Mouse (Mus musculus): ENCODE measurements around the gene Anapc15-ps. TPM values are rescaled to one million over a fixed set of nuclear protein-coding genes. Genes with fewer than 3 reads are reported as not detected.

Gene Anapc15-ps
- polyA plus RNA-seq, 1 experiment from 2014 or later: 0.95 TPM

DNA sequence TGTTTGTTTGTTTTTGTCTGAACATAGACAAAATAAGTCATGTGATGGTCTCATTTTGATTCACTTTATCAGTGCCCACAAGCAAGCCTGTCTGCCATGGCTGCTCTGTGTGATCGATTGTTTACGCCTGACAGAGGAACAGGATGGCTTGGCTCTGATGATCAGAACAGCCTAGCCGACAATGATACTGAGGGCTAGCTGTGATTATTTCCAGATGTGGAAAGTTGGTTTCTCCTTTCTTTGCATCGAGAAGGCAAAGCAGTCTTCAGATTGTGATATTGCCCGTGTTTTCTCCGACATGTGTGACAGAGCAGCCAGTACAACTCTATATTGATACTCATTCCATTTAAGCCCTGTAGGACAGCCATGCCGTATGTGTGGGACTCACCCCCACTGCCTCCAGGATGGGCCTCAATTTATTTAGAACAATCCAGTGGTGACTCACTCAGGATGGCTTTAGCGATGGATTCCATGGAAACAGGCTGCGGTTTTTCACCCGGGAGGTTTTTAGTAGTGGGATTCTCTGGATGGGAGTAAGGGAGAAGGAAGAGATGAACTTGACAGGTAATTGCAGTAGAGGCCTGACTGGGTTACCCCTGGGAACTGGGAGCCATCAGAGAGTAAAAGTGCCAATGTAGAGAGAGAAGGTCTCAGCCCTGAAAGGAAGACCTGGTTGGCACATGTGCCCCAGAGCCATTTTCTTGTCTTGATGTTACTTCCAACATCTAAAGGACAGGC, 36.1 kb upstream of the Anapc15-ps start:
- no peak overlapping the region for H3K27ac ChIP-seq (ENCODE audit: low read depth, low read length)
- no peak overlapping the region for H3K4me3 ChIP-seq (ENCODE audit: low read length)
- H3K9ac ChIP-seq (ENCODE audit: low read depth, low read length): no peak overlapping the region
- H3K9me3 ChIP-seq (ENCODE audit: control insufficient read depth, low read length): no peaks in the 10 kb centered on the region
- no peak overlapping the region for H3K4me2 ChIP-seq (ENCODE audit: low read length)
- no peaks in the 10 kb centered on the region for H3K4me1 ChIP-seq (ENCODE audit: control insufficient read depth, insufficient read depth, low read depth, low read length)
- no peaks in the 10 kb centered on the region for H3K27me3 ChIP-seq (replicated peaks; ENCODE audit: control insufficient read depth, insufficient read depth, low read length)
- no peak for ATAC-seq
- 81% methylated on average over 10 of the region's 10 CpGs for WGBS
- no peaks in the 10 kb centered on the region for H3K36me3 ChIP-seq (ENCODE audit: control insufficient read depth, insufficient read depth, low read length)

DNA sequence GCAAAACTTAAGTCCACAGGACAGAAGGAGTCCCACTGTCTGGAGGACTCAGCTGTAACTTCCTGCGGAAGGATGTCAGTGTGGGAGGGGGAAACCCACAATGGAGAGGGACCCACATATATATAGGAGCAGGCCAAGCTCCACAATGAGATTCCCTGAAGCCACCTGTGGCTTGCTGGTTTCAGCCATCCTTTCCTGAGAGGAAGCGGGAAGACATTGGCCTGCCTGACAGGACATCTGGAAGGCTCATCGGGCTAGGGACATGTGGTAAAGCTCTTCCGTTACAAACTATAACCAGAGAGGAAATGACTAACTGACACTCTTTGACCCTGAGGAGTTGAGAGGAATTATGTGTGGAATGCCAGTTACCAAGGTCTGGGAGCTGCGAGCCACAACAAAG, 34.8 kb upstream of the Anapc15-ps start:
- Histone ChIP-seq H3K9ac (ENCODE audit: low read depth, low read length) (no peak overlapping the region), H3K27ac (ENCODE audit: low read depth, low read length) (no peak overlapping the region), H3K4me1 (ENCODE audit: control insufficient read depth, insufficient read depth, low read depth, low read length) (no peaks in the 10 kb centered on the region), H3K36me3 (ENCODE audit: control insufficient read depth, insufficient read depth, low read length) (no peaks in the 10 kb centered on the region), H3K27me3 (replicated peaks; ENCODE audit: control insufficient read depth, insufficient read depth, low read length) (no peaks in the 10 kb centered on the region), H3K4me3 (ENCODE audit: low read length) (no peak overlapping the region), H3K9me3 (ENCODE audit: control insufficient read depth, low read length) (no peaks in the 10 kb centered on the region), H3K4me2 (ENCODE audit: low read length) (no peak overlapping the region)
- 76% methylated on average over 5 of the region's 5 CpGs for WGBS
- ATAC-seq: no peak

DNA sequence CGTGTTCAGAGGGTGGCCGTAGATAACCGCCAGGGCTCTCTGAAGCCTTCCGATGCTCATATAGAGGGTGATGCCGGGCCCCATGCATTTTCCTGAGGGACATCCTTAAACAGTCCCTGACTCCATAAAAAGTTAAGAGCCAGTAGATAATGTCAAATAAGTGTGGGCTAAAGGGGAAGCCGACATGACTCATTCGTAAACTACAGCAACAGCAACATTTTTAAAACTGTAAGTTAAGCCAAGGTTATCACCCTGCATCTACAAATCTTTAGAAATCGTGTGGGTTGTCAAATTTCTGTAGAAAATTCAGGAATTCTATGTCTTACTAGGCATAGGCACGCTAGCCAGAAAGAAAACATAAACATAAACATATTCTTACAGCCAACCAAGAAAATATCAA, 33.6 kb upstream of the Anapc15-ps start:
- H3K9me3 ChIP-seq (ENCODE audit: control insufficient read depth, low read length): no peaks in the 10 kb centered on the region
- H3K4me3 ChIP-seq (ENCODE audit: low read length): no peak overlapping the region
- WGBS: 91% methylated on average over 9 of the region's 9 CpGs
- H3K36me3 ChIP-seq (ENCODE audit: control insufficient read depth, insufficient read depth, low read length): no peaks in the 10 kb centered on the region
- no peak overlapping the region for H3K4me2 ChIP-seq (ENCODE audit: low read length)
- H3K27ac ChIP-seq (ENCODE audit: low read depth, low read length): no peak overlapping the region
- H3K9ac ChIP-seq (ENCODE audit: low read depth, low read length): no peak overlapping the region
- H3K27me3 ChIP-seq (replicated peaks; ENCODE audit: control insufficient read depth, insufficient read depth, low read length): no peaks in the 10 kb centered on the region
- no peaks in the 10 kb centered on the region for H3K4me1 ChIP-seq (ENCODE audit: control insufficient read depth, insufficient read depth, low read depth, low read length)
- no peak for ATAC-seq

DNA sequence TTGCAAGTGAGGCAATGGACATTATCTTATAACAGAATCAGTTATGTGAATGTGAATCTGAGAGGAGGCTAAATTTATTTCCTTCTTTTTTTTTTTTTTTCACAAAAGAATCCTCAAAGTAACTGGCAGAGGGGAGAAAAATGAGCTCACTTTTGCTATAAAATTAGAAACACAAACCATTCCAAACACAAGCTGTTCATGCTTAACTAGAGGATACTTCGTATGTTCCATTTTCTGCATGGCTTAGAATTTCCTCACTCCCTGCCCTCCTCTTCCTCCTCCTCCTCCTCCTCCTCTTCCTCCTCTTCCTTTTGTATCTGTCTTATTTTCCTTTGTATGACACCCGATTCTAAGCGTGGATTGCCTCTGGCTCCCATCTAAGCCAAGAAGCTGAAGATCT, 32.5 kb upstream of the Anapc15-ps start:
- WGBS: 89% methylated on average over 3 of the region's 3 CpGs
- Histone ChIP-seq H3K9ac (ENCODE audit: low read depth, low read length) (no peak overlapping the region), H3K4me1 (ENCODE audit: control insufficient read depth, insufficient read depth, low read depth, low read length) (no peaks in the 10 kb centered on the region), H3K4me2 (ENCODE audit: low read length) (no peak overlapping the region), H3K36me3 (ENCODE audit: control insufficient read depth, insufficient read depth, low read length) (no peaks in the 10 kb centered on the region), H3K27ac (ENCODE audit: low read depth, low read length) (no peak overlapping the region), H3K9me3 (ENCODE audit: control insufficient read depth, low read length) (no peaks in the 10 kb centered on the region), H3K4me3 (ENCODE audit: low read length) (no peak overlapping the region), H3K27me3 (replicated peaks; ENCODE audit: control insufficient read depth, insufficient read depth, low read length) (no peaks in the 10 kb centered on the region)
- no peak for ATAC-seq

DNA sequence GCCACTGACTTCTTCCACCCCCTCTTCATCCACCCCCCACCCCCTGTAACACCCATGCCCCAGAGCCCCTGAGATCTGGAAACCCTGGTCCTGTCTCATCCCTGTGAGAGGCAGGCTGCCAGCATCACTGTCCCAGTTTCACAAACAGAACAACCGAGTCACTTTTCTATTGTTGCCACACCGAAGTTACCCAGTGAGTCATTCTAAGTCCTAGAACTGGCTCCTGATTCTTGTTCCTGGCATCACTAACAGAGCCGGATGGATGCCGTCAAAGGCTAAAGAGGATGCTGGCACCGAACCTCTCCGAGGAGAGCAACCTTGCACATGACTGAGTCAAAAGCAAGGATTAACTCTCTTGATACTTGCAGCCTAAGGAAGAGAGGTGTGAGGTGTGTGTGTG, 31.6 kb upstream of the Anapc15-ps start:
- whole genome bisulfite sequencing: 87% methylated on average over 6 of the region's 6 CpGs

DNA sequence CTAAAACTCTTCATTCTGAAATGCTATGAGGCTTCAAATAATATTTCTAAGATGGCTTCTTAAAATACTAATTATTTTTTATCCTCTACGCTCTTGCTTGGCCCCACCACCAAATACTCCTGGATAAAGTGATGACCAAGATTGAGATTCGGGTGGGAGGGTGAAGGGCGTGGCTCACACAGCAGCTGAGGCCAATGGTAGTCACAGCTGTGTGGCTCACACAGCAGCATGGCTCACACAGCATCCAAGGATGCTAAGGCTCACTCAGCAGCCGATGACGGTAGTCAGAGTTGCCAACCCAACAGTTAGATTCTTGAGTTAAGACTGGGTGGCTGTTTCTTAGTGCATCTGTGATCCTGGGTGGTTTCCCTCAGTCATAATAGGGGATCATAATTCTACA, 30.5 kb upstream of the Anapc15-ps start:
- no peaks in the 10 kb centered on the region for H3K27me3 ChIP-seq (replicated peaks; ENCODE audit: control insufficient read depth, insufficient read depth, low read length)
- H3K4me2 ChIP-seq (ENCODE audit: low read length): no peak overlapping the region
- H3K4me3 ChIP-seq (ENCODE audit: low read length): no peak overlapping the region
- no peaks in the 10 kb centered on the region for H3K4me1 ChIP-seq (ENCODE audit: control insufficient read depth, insufficient read depth, low read depth, low read length)
- no peak for ATAC-seq
- H3K36me3 ChIP-seq (ENCODE audit: control insufficient read depth, insufficient read depth, low read length): no peaks in the 10 kb centered on the region
- H3K9ac ChIP-seq (ENCODE audit: low read depth, low read length): no peak overlapping the region
- no peak overlapping the region for H3K27ac ChIP-seq (ENCODE audit: low read depth, low read length)
- 91% methylated on average over 5 of the region's 5 CpGs for WGBS
- H3K9me3 ChIP-seq (ENCODE audit: control insufficient read depth, low read length): no peaks in the 10 kb centered on the region

More for the DNA sequence above, 31.6 kb upstream of the Anapc15-ps start:
- Histone ChIP-seq H3K27ac (ENCODE audit: low read depth, low read length) (no peak overlapping the region), H3K4me3 (ENCODE audit: low read length) (no peak overlapping the region), H3K9ac (ENCODE audit: low read depth, low read length) (no peak overlapping the region), H3K27me3 (replicated peaks; ENCODE audit: control insufficient read depth, insufficient read depth, low read length) (no peaks in the 10 kb centered on the region), H3K9me3 (ENCODE audit: control insufficient read depth, low read length) (no peaks in the 10 kb centered on the region), H3K4me2 (ENCODE audit: low read length) (no peak overlapping the region), H3K4me1 (ENCODE audit: control insufficient read depth, insufficient read depth, low read depth, low read length) (no peaks in the 10 kb centered on the region), H3K36me3 (ENCODE audit: control insufficient read depth, insufficient read depth, low read length) (no peaks in the 10 kb centered on the region)
- ATAC-seq: no peak

DNA sequence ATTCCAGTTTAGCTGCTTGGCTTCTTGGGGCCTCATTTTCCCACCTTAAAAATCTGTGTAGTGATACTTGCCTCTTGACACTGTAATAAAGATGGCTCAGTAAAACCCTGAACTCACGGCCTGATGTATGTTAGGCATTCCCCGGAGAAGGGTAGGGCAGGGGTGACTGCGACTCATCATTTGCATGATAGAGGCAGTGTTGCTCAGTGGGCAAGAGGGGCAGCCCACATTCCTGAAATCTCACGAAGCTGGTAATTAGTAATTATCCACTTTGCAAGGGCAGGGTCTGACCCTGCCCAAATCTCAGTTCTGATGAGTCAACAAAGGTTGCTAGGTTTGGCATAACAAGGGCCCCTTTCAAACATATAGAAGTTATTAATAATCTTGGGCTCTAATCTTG, 27.2 kb upstream of the Anapc15-ps start:
- Histone ChIP-seq H3K36me3 (ENCODE audit: control insufficient read depth, insufficient read depth, low read length) (no peaks in the 10 kb centered on the region), H3K27ac (ENCODE audit: low read depth, low read length) (no peak overlapping the region), H3K27me3 (replicated peaks; ENCODE audit: control insufficient read depth, insufficient read depth, low read length) (no peaks in the 10 kb centered on the region), H3K4me1 (ENCODE audit: control insufficient read depth, insufficient read depth, low read depth, low read length) (no peaks in the 10 kb centered on the region), H3K4me3 (ENCODE audit: low read length) (no peak overlapping the region), H3K9ac (ENCODE audit: low read depth, low read length) (no peak overlapping the region), H3K9me3 (ENCODE audit: control insufficient read depth, low read length) (no peaks in the 10 kb centered on the region), H3K4me2 (ENCODE audit: low read length) (no peak overlapping the region)
- ATAC-seq: no peak
- WGBS: 62% methylated on average over 4 of the region's 4 CpGs

DNA sequence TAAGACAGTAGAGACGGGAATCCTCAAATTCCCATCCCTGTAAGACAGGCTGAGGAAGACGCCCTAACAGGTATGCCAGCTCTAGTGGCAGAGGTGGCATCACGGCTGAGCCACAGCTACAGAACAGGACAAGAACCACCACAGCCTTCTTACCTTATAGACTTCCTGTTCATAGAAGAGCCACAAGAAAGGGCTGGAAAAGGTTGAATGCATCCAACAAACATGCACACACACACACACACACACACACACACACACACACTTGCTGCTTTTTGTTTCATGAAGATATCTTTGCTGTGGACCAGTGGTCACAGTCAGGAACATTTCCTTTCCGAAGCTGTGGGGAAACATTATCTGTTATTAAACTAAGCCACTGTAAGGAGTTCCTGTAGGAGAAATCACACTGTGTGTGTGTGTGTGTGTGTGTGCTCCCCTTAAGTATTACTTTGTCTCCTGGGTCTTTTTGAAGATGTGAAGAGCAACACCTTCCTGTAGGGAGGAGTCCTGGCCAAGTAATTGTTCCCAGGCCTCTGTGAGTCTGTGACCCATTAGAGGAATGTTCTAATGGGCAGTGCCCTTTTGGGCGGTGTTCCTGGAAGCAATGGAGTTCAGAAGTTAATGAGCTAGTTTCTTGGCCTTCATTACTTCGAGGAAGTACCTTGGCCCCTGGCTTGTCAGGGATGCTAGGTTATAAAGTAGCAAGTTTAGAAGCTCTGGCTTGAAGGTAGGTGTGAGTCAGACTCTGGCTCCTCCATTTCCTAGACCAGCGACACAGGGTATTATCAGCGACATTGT, 25.9 kb upstream of the Anapc15-ps start:
- Histone ChIP-seq H3K36me3 (ENCODE audit: control insufficient read depth, insufficient read depth, low read length) (no peaks in the 10 kb centered on the region), H3K4me2 (ENCODE audit: low read length) (no peak overlapping the region)
- 92% methylated on average over 8 of the region's 8 CpGs for WGBS

DNA sequence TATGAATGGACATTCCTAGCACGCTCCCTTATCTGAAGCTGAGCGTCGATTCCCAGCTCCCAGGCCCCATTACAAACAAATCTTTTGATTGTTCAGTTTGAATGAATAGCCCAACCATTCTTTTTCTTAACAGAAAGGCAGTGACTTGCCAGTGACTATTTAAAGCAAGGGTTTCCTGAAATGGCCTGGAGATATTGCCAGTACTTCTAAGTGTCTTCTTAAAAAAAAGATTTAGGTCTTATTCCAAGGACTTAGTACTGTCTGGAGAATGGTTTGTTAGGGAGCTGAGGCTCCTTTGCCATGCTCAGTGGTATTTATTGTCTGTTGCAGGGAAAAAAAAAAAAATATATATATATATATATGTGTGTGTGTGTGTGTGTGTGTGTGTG, 23.0 kb upstream of the Anapc15-ps start:
- Histone ChIP-seq H3K36me3 (ENCODE audit: control insufficient read depth, insufficient read depth, low read length) (no peaks in the 10 kb centered on the region), H3K27ac (ENCODE audit: low read depth, low read length) (no peak overlapping the region), H3K4me1 (ENCODE audit: control insufficient read depth, insufficient read depth, low read depth, low read length) (no peaks in the 10 kb centered on the region), H3K9ac (ENCODE audit: low read depth, low read length) (no peak overlapping the region), H3K4me3 (ENCODE audit: low read length) (no peak overlapping the region), H3K27me3 (replicated peaks; ENCODE audit: control insufficient read depth, insufficient read depth, low read length) (no peaks in the 10 kb centered on the region), H3K9me3 (ENCODE audit: control insufficient read depth, low read length) (no peaks in the 10 kb centered on the region), H3K4me2 (ENCODE audit: low read length) (no peak overlapping the region)
- ATAC-seq: no peak
- 42% methylated on average over 3 of the region's 3 CpGs for WGBS

More for the DNA sequence above, 25.9 kb upstream of the Anapc15-ps start:
- Histone ChIP-seq H3K4me3 (ENCODE audit: low read length) (no peak overlapping the region), H3K4me1 (ENCODE audit: control insufficient read depth, insufficient read depth, low read depth, low read length) (no peaks in the 10 kb centered on the region), H3K9me3 (ENCODE audit: control insufficient read depth, low read length) (no peaks in the 10 kb centered on the region), H3K9ac (ENCODE audit: low read depth, low read length) (no peak overlapping the region), H3K27ac (ENCODE audit: low read depth, low read length) (no peak overlapping the region), H3K27me3 (replicated peaks; ENCODE audit: control insufficient read depth, insufficient read depth, low read length) (no peaks in the 10 kb centered on the region)
- ATAC-seq: no peak

Data from hindbrain, embryonic 16.5 days (tissue).